Mouse (Mus musculus): ENCODE results near the gene Dgke. TPM values are rescaled to one million over a fixed set of nuclear protein-coding genes. Genes with fewer than 3 reads are reported as not detected.
"Not testable (repeated sequence)": the region's sequence is repeated elsewhere in the genome, so short reads cannot be mapped to it uniquely, and the experiment has no call there.

Gene Dgke
- 10 to 100 TPM; 50.3 to 60.2 (median 53.3) TPM for total RNA-seq (2022)

DNA sequence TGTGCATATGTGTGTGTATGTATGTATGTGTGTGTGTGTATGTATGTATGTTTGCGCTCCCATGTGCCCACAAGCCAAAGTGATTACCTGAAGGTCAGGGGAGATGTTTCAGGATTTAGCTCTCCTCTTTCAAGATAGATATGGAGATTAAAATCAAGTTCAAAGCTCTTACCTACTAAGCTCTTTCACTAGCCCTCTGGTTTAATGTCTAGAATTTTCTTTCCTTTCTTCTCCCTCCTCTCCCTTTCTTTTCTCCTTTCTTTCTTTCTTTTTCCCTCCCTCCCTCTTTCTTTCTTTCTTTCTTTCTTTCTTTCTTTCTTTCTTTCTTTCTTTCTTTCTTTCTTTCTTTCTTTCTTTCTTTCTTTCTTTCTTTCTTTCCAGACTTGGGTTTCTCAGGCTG, at the start of gene Dgke:
Dgke (minus strand) TSS at position 101 of the 400 bp plus-strand sequence.
- DNase-seq (ENCODE audit: low spot score in 2 of 2): no peak

DNA sequence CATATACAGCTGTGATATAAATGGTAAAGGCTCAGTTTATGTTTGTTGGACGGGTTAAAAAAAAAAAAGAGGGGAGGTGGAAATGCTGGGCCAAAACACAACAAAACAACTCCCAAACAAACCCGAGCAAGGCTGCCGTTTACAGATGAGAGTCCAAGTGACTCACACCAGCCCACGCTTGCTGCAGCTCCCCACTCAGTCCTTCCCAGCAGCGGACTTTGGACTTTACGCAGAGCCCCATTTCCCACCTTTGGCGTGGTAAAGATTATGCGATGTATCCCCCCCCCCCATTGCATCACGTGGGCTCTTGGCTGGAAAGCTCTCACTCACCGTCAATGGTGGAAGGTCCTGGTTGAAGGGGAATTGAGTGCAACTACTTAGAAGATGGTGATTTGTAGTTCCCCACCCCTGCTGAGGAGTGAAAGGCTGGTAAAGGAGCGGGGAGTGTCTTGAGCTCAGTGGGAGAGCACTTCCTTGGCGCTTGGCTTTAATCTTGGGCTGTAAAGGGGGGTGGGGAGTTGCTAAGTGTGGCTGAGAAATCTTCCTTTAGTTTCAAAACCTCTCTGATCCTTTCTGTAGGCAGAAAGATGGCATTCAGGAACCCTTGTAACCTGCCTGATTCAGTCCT, 40.6 kb upstream of the Dgke start:
- no peak for DNase-seq (ENCODE audit: low spot score in 2 of 2)

GRCm38 (mm10) chr11:89105823-89106222, 39.2 kb upstream of the Dgke start:
- no peak for DNase-seq (ENCODE audit: low spot score in 2 of 2)

DNA sequence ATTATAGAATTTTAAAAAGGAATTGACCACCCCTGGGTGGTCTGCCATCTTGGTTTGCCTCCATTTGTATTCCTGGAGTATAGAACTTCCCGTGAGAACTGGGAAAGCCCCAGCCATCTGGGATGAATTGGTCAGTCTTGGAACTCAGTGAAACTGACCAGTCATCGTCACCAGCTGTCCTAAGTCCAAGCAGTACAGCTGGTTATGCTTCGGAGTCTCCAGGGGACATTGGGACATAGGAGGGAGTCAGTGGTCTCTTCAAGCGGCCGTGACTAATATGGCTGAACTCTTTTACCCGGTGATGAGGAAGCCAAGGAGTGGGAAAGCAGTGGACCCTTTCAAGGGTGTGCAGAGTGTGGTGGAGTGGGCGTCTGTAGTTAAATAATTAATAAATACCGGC, 38.6 kb upstream of the Dgke start:
- no peak for DNase-seq (ENCODE audit: low spot score in 2 of 2)

DNA sequence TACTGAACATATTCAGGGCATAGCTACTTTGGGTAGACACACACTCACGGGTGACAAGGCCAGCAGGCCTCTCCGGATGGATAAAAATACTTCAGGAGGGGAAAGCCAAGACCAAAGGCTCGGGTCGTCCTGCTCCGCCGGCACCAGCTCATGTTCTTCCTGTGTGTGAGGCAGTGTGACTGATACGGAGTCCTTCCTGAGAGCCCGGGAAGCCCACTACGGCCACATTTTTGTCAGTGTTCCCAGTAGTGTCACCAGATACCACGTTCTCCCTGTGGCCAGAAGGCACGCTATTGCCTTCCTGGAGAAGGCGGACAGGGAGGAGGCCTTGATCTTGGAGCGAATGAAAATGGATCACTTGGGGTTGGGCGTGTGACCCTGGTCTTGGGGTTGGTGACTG, 36.5 kb upstream of the Dgke start:
- no peak for DNase-seq (ENCODE audit: low spot score in 2 of 2)

- peak; percentile 13 to 65 for DNase-seq (ENCODE audit: low spot score in 2 of 2)
Observed at GRCm38 (mm10) chr11:89100826-89101321, 34.2 kb upstream of the Dgke start.

DNA sequence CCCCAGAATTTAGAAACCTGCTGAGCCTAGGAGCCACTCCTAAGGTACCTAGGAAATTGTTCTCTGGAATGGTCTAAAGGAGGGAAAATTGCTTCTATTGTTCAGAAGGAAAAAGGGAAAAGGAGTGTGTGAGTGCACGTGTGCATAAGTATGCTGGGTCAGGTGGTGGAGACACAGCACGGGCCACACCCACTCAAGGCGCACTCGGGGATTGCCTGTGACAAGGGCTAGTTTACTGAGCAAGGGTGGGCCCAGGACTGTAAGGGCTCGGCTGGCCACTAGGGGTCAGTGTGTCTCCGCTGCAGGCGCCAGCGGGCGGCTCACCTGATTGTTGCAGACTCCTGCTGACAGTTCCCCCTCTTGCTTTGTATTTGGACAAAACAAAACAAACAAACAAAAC, 33.8 kb upstream of the Dgke start:
- DNase-seq (ENCODE audit: low spot score in 2 of 2): peak; percentile 57 to 67

DNA sequence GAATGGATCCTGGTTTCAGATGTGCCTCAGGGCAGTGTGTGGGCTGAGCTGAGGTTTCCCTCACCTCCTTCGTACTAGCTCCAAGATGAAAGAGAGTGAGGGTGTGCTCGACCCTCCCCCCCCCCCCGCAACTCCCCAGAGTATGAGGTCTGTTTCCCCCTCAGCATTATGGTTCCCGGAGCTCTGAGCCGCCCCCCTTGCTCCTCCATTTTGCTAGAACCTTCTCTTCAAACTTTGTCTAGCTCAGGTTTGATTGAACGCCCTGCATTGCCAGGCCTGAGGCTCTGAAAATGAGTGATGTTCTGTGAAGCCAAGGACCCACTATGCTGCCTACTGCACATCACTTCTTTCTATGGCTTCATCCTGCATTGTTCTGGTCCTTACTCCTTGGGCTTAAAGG, 32.3 kb upstream of the Dgke start:
- DNase-seq (ENCODE audit: low spot score in 2 of 2): no peak

DNA sequence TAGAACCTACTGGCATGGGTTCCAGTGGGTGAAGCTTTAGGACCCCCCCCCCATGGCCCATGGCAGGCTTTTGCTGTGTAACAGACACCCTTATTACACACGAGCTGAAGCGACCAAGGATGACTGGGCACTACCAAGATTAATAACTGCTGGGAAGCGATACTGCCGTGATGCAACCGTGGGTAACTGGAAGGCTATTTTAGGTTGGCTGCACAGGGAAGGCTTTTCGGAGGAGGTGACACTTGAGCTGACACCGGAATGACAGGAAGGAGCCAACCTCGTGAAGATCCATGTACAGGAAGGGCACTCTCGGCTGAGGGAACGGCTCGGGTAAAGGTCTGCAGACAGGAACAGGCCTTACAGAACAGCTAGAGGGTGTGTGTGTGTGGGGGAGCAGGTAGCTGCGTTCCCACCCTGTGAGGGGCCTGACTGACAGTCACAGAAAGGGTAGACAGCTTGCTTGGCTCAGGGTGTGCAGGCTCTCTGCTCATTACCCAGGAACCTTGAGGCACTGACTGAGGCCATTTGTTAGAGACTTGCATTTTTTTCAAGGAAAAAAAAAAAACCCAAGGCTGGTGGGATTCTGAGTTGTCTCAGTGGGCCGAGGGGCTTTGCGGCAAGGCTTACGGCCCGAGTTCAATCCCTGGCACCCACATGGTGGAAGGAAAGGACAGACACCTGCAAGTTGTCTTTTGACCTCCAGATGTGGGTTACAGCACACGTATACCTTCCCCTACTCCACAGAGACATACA, 31.6 kb upstream of the Dgke start:
- no peak for DNase-seq (ENCODE audit: low spot score in 2 of 2)

DNA sequence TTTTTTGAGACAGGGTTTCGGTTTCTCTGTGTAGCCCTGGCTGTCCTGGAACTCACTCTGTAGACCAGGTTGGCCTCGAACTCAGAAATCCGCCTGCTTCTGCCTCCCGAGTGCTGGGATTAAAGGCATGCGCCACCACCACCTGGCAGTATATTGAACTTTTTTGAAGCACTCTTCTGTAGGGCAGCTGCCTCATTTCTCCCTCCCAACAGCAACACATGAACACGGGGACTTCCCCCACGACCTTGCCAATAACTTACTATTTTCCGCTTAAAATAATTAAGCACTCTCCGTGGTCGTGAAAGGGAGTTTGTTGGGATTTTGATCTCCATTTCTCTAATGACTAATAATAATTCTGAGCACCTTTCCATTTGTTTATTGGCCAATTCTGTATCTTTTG, 30.6 kb upstream of the Dgke start:
- not testable (repeated sequence) for DNase-seq (ENCODE audit: low spot score in 2 of 2)

GRCm38 (mm10) chr11:89095306-89095705, 28.7 kb upstream of the Dgke start:
- DNase-seq (ENCODE audit: low spot score in 2 of 2): no peak

DNA sequence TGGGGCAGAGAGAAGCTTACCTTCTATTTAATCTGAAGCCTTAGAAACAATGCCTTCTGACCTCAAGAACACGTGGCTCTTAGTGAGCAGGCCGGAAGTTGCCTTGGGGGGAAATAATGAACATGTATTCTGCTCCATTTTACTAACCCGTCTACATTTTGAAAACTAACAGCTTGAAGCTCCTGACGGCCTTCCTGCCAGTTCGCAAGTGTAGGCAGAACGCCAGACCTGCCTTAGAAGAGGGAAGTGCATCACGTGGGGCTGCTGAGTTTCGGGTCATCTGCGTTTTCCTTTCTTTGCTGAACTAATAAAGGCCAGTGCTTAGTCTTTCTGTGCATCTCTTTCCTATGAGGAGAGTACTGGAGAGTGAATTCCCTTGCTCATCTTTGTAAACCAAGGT, 26.1 kb upstream of the Dgke start:
- no peak for DNase-seq (ENCODE audit: low spot score in 2 of 2)

- not testable (repeated sequence) for DNase-seq (ENCODE audit: low spot score in 2 of 2)
Observed at GRCm38 (mm10) chr11:89090359-89090758, 23.7 kb upstream of the Dgke start.

- DNase-seq (ENCODE audit: low spot score in 2 of 2): no peak
Observed at GRCm38 (mm10) chr11:89088754-89089153, 22.1 kb upstream of the Dgke start.

DNA sequence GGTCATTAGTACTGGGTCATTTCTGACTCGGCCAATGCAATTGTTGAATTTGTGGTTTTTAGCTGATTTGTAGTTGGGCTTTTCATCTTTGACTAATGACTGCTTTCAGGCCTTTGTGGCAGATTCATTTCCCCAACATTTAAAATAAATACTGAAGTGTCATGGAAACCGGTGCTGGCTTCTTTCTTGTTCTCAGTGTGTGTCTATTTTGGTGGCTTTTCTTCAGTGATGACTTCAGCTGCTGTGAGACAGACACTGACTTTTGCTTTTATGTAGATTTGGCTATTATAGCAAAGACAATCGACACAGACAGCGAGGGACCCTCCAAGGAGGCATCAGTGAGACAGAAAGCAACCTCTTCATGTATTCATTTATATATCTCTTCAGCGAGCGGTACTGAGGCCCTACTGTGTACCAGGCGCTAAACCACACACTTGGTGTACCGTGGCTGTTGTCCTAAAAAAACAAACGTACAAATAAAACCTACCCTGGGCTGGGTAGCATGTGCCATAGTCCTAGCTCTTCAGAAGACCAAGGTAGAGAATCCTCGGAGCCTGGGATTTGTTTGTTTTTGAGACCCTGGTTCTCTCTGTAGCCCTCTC, 19.7 kb upstream of the Dgke start:
- DNase-seq (ENCODE audit: low spot score in 2 of 2): no peak

GRCm38 (mm10) chr11:89084601-89085000, 18.0 kb upstream of the Dgke start:
- no peak for DNase-seq (ENCODE audit: low spot score in 2 of 2)

DNA sequence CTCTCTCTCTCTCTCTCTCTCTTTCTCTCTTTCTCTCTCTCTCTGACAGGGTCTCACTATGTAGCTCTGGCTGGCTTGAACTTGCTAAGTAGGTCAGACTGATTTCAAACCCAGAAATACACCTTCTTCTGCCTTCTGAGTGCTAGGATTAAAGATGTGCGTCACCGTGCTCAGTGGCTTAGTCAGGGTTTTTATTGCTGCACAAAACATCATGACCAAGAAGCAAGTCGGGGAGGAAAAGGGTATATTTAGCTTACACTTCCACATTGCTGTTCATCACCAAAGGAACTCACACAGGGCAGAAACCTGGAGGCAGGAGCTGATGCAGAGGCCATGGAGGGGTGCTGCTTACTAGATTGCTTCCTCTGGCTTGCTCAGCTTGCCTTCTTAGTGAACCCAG, 16.0 kb upstream of the Dgke start:
- DNase-seq (ENCODE audit: low spot score in 2 of 2): not testable (repeated sequence)

DNA sequence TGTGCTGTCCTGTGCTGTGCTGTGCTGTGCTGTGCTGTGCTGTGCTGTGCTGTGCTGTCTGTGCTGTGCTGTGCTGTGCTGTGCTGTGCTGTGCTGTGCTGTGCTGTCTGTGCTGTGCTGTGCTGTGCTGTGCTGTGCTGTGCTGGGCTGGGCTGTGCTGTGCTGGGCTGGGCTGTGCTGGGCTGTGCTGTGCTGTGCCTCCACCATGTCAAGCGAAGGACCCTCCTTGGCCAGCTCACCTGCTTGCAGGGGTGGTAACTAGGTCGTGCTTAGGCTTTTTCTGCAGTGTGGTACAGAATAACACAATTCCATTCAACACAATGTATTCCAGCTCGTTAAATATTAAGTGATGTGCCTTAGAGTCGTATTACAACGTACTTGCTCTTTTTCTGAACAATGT, 15.3 kb upstream of the Dgke start:
- not testable (repeated sequence) for DNase-seq (ENCODE audit: low spot score in 2 of 2)

- DNase-seq (ENCODE audit: low spot score in 2 of 2): no peak
Observed at GRCm38 (mm10) chr11:89078996-89079680, 12.5 kb upstream of the Dgke start.

DNA sequence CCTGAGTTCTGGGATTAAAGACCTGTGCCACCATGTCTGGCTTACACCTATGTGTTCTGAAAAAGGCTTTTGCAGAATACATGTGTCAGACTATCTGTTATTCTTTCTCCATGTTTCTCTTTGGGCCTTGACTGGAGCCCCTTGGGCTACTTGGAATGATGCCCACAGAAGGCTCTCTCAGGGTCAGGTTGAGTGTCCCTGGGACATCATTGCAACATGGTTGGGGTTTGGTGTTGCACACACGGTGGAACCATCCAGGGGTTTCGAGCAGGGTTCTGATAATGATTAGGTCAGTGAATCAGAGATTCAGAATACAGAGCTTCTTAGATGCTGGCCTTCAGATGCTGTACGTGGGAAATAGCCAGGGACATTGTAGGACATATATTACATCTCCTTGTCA, 11.7 kb upstream of the Dgke start:
- DNase-seq (ENCODE audit: low spot score in 2 of 2): no peak

GRCm38 (mm10) chr11:89077601-89078000, 11.0 kb upstream of the Dgke start:
- DNase-seq (ENCODE audit: low spot score in 2 of 2): no peak

DNA sequence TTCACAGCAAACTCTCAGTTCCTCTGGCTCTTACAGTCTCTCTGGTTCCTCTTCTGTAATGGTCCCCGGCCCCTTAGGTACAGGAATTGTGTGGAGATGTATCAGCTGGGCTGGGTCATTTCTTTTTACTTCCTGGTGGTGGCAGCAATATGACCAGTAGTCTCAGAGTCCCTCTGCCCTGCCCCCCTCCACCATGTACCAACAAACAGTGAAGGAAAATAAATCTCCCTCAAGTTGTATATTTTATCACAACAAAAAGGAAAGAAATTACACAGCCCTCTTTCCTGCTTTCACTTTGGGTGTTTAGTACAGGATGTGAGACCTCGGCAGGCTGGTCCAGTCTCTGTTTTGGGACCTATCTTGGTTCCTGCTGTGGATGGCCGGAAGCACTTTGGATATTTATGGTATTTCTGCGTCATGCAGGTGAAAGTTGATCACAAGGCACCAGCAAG, 9.7 kb upstream of the Dgke start:
- DNase-seq (ENCODE audit: low spot score in 2 of 2): no peak
